Mouse (Mus musculus): ENCODE results near the gene Car3.

- no peak for TF ChIP-seq POLR2A (IDR thresholded peaks at IDR 0.05; ENCODE audit: insufficient read depth, low read length)
- no peak for TF ChIP-seq CTCF (IDR thresholded peaks at IDR 0.05; ENCODE audit: low read depth, low read length)
- TF ChIP-seq EP300 (IDR thresholded peaks at IDR 0.05; ENCODE audit: insufficient read depth, low read depth, low read length), result no peak
These were observed 2.6 kb downstream of the Car3 start for GRCm38 (mm10) chr3:14865941-14866340.

Data from ES-Bruce4 (cell line).